Mouse (Mus musculus): ENCODE results near the gene Foxr2. TPM values are rescaled to one million over a fixed set of nuclear protein-coding genes. Genes with fewer than 3 reads are reported as not detected.

The Foxr2 gene
- not detected in 2 replicates for polyA plus RNA-seq (2012; rRNA removed)

DNA sequence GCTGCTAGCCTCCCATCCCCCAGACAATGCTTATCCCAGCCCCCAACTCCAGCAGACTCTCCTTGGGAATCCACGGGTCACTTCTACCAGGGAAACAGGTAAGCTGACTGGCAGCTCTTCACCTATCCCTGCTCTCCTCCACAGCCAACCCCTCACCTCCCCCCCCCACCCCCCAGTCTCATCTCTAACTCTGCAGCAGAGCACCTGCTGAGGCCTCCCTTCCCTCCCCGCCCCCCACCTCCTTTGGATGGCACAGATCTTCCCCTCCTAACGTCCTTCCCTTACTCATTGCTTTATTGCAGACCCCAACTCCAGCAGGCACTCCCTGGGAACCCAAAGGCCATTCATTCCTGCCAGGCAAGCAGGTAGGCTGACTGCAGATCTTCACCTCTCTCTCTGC, at the start of gene Foxr2:
Gene Foxr2, plus strand, starts transcription at position 301 of the 400 bp plus-strand sequence.
- Histone ChIP-seq H3K4me1 (ENCODE audit: control insufficient read depth, insufficient read depth, insufficient read length, low read length) (no peaks in the 10 kb centered on the region), H3K27me3 (ENCODE audit: control insufficient read depth, insufficient read depth, low read length) (no peaks in the 10 kb centered on the region), H3K27ac (ENCODE audit: insufficient read depth, low read depth, low read length) (no peak within 1 kb of the TSS), H3K4me3 (ENCODE audit: low read depth, low read length) (no peak within 1 kb of the TSS), H3K36me3 (ENCODE audit: control insufficient read depth, insufficient read depth, low read length) (no peaks in the 10 kb centered on the region)
- TF ChIP-seq CTCF (IDR thresholded peaks at IDR 0.05; ENCODE audit: extremely low read depth, insufficient read length, insufficient replicate concordance, low read depth, low read length), result no peak
- no peak for TF ChIP-seq POLR2A (IDR thresholded peaks at IDR 0.05; ENCODE audit: low read depth, low read length)
- 11% methylated on average over 2 of the region's 3 CpGs for WGBS

GRCm38 (mm10) chrX:153119013-153119412, 427 bp downstream of the Foxr2 start:
- Histone ChIP-seq H3K27ac (ENCODE audit: insufficient read depth, low read depth, low read length) (no peak overlapping the region), H3K4me3 (ENCODE audit: low read depth, low read length) (no peak overlapping the region), H3K27me3 (ENCODE audit: control insufficient read depth, insufficient read depth, low read length) (no peaks in the 10 kb centered on the region), H3K36me3 (ENCODE audit: control insufficient read depth, insufficient read depth, low read length) (no peaks in the 10 kb centered on the region), H3K4me1 (ENCODE audit: control insufficient read depth, insufficient read depth, insufficient read length, low read length) (no peaks in the 10 kb centered on the region)
- TF ChIP-seq POLR2A (IDR thresholded peaks at IDR 0.05; ENCODE audit: low read depth, low read length), result no peak
- no peak for TF ChIP-seq CTCF (IDR thresholded peaks at IDR 0.05; ENCODE audit: extremely low read depth, insufficient read length, insufficient replicate concordance, low read depth, low read length)
- 39% methylated on average over 2 of the region's 2 CpGs for WGBS

- 10% methylated on average over 47 of the region's 47 CpGs for WGBS
- no peaks in the 10 kb centered on the region for H3K36me3 ChIP-seq (ENCODE audit: control insufficient read depth, insufficient read depth, low read length)
- H3K4me1 ChIP-seq (ENCODE audit: control insufficient read depth, insufficient read depth, insufficient read length, low read length), result peaks cover 2% of the 10 kb centered on the region; the same call in 1 of the 2 replicates
- H3K27ac ChIP-seq (ENCODE audit: insufficient read depth, low read depth, low read length), result no peak within 1 kb of the TSS
- H3K27me3 ChIP-seq (ENCODE audit: control insufficient read depth, insufficient read depth, low read length), result no peaks in the 10 kb centered on the region; the same call in 1 of the 2 replicates
- H3K4me3 ChIP-seq (ENCODE audit: low read depth, low read length), result peak within 1 kb of the TSS; percentile 58
- no peak for TF ChIP-seq POLR2A (IDR thresholded peaks at IDR 0.05; ENCODE audit: low read depth, low read length)
- TF ChIP-seq CTCF (IDR thresholded peaks at IDR 0.05; ENCODE audit: extremely low read depth, insufficient read length, insufficient replicate concordance, low read depth, low read length), result no peak
Measured at GRCm38 (mm10) chrX:153139734-153140515, 21.3 kb downstream of the Foxr2 start, which contains the start of gene Rragb. Gene Rragb (plus strand): TSS chrX:153139981.

GRCm38 (mm10) chrX:153142656-153143055, 24.1 kb downstream of the Foxr2 start:
- WGBS, result 87% methylated on average over 3 of the region's 3 CpGs

GRCm38 (mm10) chrX:153151766-153152165, 33.2 kb downstream of the Foxr2 start:
- TF ChIP-seq POLR2A (IDR thresholded peaks at IDR 0.05; ENCODE audit: low read depth, low read length) (no peak), CTCF (IDR thresholded peaks at IDR 0.05; ENCODE audit: extremely low read depth, insufficient read length, insufficient replicate concordance, low read depth, low read length) (no peak)
- Histone ChIP-seq H3K4me3 (ENCODE audit: low read depth, low read length) (no peak overlapping the region), H3K36me3 (ENCODE audit: control insufficient read depth, insufficient read depth, low read length) (no peaks in the 10 kb centered on the region), H3K4me1 (ENCODE audit: control insufficient read depth, insufficient read depth, insufficient read length, low read length) (no peaks in the 10 kb centered on the region), H3K27ac (ENCODE audit: insufficient read depth, low read depth, low read length) (no peak overlapping the region), H3K27me3 (ENCODE audit: control insufficient read depth, insufficient read depth, low read length) (no peaks in the 10 kb centered on the region)
- WGBS, result 25% methylated on average over 1 of the region's 1 CpGs

More at GRCm38 (mm10) chrX:153142656-153143055, 24.1 kb downstream of the Foxr2 start:
- Histone ChIP-seq H3K27me3 (ENCODE audit: control insufficient read depth, insufficient read depth, low read length) (no peaks in the 10 kb centered on the region; the same call in 1 of the 2 replicates), H3K4me3 (ENCODE audit: low read depth, low read length) (no peak overlapping the region), H3K36me3 (ENCODE audit: control insufficient read depth, insufficient read depth, low read length) (no peaks in the 10 kb centered on the region), H3K4me1 (ENCODE audit: control insufficient read depth, insufficient read depth, insufficient read length, low read length) (peaks cover 2% of the 10 kb centered on the region; the same call in 1 of the 2 replicates), H3K27ac (ENCODE audit: insufficient read depth, low read depth, low read length) (no peak overlapping the region)
- TF ChIP-seq CTCF (IDR thresholded peaks at IDR 0.05; ENCODE audit: extremely low read depth, insufficient read length, insufficient replicate concordance, low read depth, low read length) (no peak), POLR2A (IDR thresholded peaks at IDR 0.05; ENCODE audit: low read depth, low read length) (no peak)

DNA sequence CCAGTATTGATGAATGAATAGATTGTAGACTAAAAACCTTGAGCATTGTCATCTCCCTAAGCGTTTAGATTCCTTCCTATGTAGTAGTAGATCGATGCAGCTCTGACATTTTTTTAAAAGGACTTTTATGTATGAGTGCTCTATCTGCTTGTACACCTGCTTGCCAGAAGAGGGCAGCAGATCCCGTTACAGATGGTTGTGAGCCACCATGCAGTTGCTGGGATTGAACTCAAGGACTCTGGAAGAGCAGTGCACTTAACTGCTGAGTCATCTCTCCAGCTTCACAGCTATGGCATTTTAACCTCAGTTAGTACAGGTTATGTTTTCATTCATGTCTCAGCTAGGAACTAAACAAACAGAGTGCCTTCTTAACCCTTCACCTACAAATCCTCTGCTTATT, 36.7 kb downstream of the Foxr2 start:
- TF ChIP-seq CTCF (IDR thresholded peaks at IDR 0.05; ENCODE audit: extremely low read depth, insufficient read length, insufficient replicate concordance, low read depth, low read length), result peak; percentile 43; the same call in 1 of the 2 replicates
- no peak for TF ChIP-seq POLR2A (IDR thresholded peaks at IDR 0.05; ENCODE audit: low read depth, low read length)
- WGBS, result 36% methylated on average over 3 of the region's 3 CpGs
- Histone ChIP-seq H3K4me3 (ENCODE audit: low read depth, low read length) (no peak overlapping the region), H3K4me1 (ENCODE audit: control insufficient read depth, insufficient read depth, insufficient read length, low read length) (no peaks in the 10 kb centered on the region), H3K27me3 (ENCODE audit: control insufficient read depth, insufficient read depth, low read length) (no peaks in the 10 kb centered on the region), H3K27ac (ENCODE audit: insufficient read depth, low read depth, low read length) (no peak overlapping the region), H3K36me3 (ENCODE audit: control insufficient read depth, insufficient read depth, low read length) (no peaks in the 10 kb centered on the region)

GRCm38 (mm10) chrX:153174786-153175185, 56.2 kb downstream of the Foxr2 start:
- H3K4me3 ChIP-seq (ENCODE audit: low read depth, low read length), result no peak overlapping the region
- H3K36me3 ChIP-seq (ENCODE audit: control insufficient read depth, insufficient read depth, low read length), result no peaks in the 10 kb centered on the region
- H3K4me1 ChIP-seq (ENCODE audit: control insufficient read depth, insufficient read depth, insufficient read length, low read length), result no peaks in the 10 kb centered on the region
- no peaks in the 10 kb centered on the region for H3K27me3 ChIP-seq (ENCODE audit: control insufficient read depth, insufficient read depth, low read length)
- TF ChIP-seq CTCF (IDR thresholded peaks at IDR 0.05; ENCODE audit: extremely low read depth, insufficient read length, insufficient replicate concordance, low read depth, low read length), result no peak
- no peak for TF ChIP-seq POLR2A (IDR thresholded peaks at IDR 0.05; ENCODE audit: low read depth, low read length)
- 7% methylated on average over 1 of the region's 1 CpGs for WGBS
- no peak overlapping the region for H3K27ac ChIP-seq (ENCODE audit: insufficient read depth, low read depth, low read length)

Measured in small intestine, adult 2 months (tissue).